Mouse (Mus musculus) kidney, postnatal 4 days (tissue): ENCODE results near the gene Alg3.

Experiments used
- DNase-seq, 2 experiments: peaks; one replicate each; pipeline ENCODE4 v3.0.0; 2021; ENCODE audit warnings: mixed read lengths in 2 of 2

Gene Alg3

DNA sequence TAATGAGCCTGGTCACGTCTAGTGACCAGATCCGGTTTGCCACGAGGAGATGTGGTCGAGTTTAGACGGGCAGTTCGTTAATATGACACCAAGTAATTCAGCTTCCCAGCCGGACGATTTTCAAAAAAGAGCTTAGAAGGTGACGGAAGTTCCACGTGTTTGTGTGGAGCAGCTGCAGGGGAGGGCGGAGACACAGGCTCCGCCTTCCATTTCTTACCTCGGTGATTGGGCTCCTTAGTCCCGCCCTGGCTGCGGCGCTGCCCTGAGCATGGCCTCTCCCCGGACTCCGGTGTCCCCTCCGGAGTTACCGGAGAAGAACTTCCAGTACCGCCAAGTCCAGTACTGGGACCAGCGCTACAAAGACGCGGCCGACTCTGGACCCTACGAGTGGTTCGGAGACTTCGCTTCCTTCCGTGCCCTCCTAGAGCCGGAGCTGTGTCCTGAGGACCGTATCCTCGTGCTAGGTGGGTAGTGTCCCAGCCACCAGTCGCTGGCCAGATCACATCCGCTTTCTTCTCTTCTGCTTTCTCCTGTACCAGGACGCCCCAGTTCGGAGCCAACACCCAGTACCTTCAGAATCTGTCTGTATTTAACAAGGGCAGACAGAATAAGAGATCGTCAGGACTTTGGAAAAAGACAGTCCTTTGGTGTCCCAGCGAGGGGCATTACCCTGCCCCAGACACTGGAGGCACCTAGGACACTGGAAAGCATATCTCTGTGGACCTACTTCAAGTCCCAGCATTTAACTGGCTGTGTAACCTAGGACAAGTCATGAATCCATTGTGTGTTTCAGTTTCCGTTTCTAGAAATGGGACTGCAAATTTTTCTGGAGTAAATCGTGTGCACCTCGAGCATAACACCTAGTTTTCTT lies at the start of gene Alg3, which contains the start of the genes Eef1akmt4 and Gm49333:
Gene Alg3, minus strand, starts transcription at position 379 of the 871 bp plus-strand sequence.
Gene Eef1akmt4, plus strand, starts transcription at position 237 of the 871 bp plus-strand sequence.
Gene Gm49333, plus strand, starts transcription at position 254 of the 871 bp plus-strand sequence.
- DNase-seq, result peak; percentile 86 to 92

DNA sequence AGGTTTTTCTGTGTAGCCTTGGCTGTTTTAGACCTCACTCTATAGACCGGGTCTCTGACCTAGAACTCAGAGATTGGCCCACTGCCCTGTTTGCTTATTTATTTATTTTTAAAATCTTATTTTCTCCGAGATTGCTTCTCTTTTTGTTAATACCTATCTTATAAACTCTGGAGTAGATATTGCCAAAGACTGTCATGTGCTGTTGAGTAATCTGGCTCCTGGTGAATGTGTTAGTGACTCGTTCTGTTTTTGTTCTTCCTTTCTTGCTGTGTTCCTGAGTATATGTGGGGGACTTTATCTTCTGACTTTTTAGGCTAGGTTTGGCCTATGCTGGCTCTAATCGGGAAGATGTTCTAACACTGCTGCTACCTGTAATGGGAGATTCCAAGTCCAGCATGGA lies 46.1 kb upstream of the Alg3 start:
- no peak for DNase-seq

DNA sequence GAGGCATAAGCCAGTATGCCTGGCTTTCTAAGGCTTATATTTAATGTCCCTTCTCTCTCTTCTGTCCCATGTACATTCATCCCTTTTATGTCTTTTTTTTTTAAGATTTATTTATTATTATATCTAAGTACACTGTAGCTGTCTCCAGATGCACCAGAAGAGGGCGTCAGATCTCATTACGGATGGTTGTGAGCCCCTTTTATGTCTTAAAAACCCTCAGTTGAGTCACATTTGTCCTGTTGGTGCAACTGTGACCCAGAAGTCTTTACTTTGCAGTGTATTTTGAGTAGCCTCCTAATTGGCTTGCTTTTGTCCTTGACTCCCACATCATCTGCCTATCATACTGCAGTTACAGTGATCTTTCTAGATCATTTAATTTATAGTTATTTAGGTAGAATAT lies 41.8 kb upstream of the Alg3 start:
- DNase-seq, result no peak

DNA sequence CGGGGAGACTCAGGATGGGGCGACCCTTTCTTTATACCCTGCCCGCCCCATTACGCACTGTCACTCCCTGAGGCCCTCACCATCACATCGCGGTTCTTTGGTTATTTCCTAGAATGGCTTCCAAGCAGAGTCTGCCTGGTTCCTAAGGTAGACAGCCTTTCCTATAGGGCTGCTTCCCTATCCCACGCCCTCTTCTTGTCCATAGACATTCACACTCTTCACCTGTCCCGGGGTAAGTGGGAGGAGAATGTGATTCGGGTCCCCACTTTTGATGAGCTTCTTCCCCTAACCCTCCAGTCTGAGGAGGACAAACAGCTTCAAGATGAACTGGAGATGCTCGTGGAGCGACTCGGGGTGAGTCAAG lies 40.4 kb upstream of the Alg3 start:
- DNase-seq, result no peak

DNA sequence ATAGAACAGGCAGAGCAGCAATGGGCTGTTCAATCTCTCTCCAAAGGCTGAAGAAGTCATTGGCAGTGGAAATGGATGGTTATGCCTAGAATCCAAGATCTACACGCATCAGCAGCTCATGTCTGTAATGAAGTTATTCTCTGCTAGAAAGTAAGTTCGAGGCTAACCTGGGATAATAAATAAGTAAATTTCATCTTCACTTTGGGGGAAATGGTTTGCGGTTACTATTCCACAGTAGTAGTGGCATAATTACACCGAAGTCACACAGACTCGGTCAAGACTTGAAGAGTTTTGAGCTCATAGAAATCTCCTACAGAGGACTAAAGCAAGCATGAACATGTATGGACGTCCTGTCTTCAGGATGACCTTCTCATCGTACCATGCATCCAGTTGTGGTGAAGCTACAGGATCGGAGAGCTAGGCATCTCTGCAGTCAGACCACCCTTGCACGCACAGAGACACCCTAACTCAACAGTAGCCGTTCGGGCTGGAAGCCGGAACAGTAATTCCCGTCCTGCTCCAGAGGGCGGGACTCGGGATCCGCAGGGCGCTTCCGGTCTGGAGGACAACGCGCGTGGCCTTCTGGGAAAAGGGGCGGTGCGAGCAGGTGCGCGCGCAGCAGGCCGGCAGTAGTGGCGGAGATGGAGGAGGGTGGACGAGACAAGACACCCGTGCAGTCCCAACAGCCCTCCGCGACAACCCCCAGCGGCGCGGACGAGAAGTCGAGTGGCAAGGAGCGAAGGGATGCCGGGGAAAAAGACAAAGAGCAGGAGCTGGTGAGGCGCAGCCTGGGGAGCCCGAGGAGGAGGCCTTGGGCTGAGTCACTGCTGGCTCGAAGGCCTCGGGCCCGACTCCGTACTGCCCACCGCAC lies 39.8 kb upstream of the Alg3 start, which contains the start of gene Psmd2:
Gene Psmd2, plus strand, starts transcription at position 577 of the 871 bp plus-strand sequence.
- DNase-seq, result peak; percentile 99

DNA sequence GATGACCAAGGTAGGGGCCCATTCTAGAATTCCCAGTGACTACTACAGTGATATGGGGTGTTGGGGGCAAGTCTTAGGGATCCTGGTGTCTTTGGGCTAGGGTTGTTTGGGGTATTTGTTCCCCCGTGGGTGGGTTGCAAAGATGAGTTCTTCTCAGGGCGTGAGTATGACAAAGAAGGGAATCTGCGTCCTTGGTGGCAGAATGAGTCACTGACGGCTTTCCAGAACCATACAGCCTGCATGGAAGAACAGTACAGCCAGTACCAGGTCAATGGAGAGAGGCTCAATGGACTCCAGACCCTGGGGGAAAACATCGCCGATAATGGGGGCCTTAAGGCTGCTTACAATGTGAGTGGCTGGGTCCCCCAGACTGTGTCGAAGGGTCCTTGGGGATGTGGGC lies 32.4 kb upstream of the Alg3 start:
- DNase-seq, result no peak

DNA sequence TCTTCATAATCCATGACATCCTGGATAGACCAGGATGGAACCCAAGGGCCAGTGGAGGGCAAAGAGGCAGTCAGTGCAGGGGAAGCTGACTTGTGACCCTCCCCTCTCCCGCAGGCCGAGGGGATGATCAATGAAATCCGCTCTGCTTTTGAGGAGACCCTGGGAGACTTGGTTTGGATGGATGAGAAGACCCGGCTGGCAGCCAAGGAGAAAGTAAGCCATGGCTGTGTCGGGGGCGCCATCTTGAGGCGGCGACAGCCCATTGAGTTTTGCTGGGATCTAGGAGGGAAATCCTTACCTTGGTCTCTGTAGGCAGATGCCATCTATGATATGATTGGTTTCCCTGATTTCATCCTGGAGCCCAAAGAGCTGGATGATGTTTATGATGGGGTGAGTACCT lies 30.6 kb upstream of the Alg3 start:
- peak; percentile 86 to 89 for DNase-seq

DNA sequence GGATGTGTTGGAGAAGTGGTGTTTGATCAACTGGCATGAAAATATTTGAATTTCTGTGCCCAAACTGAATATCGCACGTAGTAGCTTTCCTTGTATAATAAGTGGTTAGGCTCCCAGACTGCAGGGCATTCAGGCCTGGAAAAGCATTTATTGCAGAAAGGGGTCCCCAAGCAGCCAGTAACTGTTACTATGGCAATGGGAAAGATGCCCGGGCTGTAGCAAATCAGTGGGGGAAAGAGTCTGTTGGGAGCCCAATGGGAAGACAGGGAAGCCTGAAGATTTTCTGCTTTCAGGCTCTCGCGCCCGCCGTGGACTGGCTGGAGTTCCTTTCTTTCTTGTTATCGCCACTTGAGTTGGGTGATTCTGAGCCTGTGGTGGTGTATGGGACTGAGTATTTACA lies 26.8 kb upstream of the Alg3 start:
- no peak for DNase-seq

DNA sequence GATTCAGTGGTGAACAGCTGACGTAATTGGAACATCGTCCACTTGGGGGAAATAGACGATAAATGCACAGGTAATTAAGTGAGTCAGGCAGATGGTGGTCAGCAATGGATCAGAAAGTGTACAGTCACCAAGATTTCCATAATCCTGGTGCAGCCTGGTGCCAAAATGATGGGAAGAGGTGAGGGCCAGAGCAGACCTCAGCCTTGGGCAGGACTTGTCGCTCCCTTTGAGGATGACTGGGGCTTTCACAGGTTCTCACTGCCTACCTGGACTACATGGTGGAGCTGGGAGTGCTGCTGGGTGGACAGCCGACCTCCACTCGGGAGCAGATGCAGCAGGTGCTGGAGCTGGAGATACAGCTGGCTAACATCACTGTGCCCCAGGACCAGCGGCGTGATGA lies 25.9 kb upstream of the Alg3 start:
- no peak for DNase-seq

DNA sequence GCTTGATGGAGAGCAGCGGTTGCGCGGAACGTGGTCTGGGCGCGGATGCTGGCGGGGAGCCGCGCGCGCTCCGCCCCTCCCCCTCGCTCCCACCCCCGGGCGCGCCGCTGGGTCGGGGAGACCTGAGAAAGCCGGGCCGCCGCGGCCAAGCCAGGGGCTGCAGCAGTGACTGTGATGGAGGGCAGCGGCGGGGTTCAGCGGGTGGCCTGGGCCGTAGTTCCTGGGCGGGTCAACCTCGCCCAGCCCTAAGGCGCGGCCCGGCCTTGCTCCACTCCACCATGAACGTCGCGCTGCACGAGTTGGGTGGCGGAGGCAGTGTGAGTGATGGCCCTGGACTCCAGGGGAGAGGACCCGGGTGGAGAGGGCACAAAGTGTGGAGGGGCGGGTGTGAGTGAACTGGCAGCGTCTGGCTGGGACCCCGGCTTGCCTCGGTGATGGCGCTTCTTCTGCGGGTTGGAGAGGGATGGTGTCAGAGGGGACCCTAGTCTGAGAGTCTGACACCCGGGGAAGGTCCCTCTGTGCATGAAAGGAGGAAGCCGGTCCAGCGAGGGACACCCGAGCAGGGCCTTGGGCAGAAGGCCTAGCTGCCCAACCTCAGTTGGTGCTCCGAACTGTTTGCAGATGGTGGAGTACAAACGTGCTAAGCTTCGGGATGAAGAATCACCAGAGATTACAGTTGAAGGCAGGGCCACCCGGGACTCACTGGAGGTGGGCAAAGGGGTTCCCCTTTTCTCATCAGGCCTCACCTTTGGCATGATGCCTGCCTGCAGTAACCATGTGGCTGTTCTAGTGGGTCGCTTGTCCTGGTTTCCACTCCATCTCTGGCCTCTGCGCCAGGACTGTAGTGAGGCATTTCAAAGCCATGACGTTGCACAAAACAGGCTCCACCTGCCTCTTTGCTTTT lies 18.4 kb upstream of the Alg3 start, which contains the start of gene Ece2:
Gene Ece2, plus strand, starts transcription at position 98 of the 904 bp plus-strand sequence.
- DNase-seq, result peak; percentile 46 to 52

DNA sequence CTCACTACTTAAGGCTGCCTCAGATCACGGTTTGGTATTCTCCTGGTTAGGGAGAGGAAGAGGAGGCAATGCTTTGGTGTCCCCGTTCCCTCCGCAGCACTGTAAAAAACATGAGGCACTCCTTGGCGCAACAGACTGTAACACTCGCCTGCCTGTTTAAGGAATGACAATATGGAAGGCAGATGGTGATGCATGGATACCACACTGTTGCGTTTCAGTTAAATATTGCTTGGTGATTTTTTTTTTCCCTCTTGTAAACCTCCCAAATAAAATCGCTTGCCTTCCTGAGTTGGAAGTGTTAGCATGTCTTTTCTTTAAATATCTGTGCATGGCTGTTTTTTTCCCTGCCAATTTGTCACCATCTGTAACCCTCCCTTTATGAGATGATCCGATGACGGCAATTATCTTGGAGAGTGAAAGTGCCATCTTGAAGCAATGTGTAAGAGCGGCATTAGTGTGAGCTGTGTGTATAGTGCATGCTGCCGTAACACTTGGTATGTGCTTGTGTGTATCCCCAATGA lies 17.4 kb upstream of the Alg3 start:
- DNase-seq, result no peak

DNA sequence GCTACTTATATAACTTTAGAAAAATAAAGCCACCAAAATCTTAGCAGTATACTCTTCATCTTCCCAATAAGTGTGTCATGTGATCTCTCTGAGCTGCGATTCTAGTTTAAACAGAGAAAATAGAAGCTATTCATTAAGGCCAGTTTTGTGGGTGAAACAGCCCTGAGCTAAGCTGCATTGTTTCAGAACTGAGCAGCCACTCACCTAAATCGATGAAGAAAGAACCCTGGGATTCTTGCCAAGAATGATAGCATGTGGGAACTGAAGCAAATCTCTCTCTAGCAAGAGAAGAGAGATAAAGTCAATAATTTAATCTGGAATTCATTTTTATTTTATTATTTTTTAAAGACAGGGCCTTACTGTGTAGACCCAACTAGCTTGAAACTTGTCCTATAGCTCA lies 11.7 kb upstream of the Alg3 start:
- DNase-seq, result no peak

DNA sequence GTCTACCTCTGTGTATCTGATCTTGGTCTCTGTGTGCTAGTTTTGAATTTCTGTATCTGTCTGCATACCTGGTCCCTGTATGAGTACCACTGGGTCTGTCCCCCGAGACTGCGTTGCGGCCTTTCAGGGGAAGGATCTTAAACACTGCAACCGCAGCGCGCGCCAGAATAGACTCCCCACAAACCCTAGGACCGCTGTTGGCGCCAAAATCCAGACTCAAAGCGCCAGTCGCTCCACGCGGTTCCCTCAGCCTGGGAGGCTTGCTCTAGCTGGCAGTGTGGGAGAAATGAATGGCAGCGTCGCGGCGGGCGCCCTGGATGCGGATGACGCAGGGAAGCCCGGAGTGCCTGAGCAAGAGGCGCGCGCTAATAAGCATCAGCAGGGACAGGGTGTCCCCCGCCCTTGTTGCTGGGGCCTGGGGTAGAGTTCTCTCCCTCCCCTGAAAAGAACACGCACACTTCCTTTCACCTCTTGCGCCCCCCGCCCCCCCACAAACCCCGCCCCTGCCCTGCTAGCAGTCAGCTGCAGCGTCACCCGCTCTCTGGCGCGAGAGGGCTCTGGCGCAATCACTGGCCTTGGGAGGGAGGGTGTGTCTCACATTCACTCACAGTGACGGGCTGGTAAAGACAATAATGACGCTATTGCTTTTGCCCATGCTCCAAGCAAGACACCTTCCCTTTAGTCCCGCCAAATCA lies 10.6 kb upstream of the Alg3 start:
- peak; percentile 42 to 56 for DNase-seq

DNA sequence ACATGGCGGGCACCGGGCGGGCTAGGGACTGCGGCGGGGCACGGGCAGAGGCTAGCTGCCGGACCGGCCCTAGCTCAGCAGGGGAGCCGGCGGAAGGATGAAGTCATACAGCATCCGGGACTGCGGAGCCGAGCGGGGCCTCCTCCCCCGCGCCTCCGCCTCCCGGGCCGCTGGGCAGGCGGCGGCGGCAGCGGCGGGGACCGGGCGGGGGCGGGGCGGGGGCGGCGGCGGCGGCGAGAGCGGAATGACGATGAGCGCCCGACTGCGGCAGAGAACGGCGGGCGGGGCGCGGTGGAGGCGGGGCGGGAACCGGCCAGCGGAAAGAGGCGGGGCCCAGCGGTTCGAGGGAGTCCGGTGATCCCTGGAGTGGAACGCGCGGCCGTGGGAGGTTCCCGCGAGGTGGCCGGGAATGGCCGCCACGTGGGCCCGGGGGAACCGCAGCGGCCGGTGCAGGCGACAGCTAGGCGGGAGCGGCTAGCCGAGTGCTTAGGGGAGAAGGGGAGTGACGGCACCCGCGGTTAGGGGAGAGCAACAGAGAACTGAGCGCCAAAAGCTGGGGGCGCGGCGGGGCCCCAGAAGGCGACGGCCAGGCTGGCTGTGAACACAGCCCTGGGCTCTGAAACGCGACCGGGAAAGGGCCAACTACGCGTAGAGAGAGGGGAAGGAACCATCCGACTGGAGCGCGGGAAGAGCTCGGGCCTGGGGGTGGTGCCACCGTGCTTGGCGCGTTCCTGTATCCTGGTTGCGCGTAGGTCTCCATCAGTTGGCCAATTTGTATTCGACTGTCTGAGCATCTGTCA lies 9.9 kb upstream of the Alg3 start, which contains the start of gene Camk2n2:
Gene Camk2n2, minus strand, starts transcription at position 97 of the 800 bp plus-strand sequence.
- DNase-seq, result peak; percentile 76 to 80

DNA sequence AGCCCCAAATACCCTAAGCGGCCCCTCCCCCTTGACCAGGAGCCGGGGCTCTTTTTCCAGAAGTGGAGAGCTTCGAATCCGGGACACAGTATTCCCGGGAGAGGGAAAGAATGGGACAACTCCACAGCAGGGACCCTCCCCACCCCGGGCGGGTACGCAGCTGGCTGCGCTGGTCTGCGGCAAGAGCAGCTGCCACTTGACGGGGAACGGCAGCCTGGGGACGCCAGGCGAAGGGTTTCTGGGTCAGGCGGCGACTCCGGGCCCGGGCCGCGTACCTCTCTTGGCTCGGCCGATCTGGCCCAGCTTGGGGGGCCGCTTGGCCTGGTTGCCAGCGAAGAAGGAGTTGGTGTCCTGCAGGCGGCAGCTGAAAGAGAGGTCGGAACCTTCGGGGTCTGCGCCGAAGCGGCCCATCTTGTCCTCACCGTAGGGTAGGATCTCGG lies 9.2 kb upstream of the Alg3 start:
- DNase-seq, result peak in 1 of 2 experiments; percentile 21

DNA sequence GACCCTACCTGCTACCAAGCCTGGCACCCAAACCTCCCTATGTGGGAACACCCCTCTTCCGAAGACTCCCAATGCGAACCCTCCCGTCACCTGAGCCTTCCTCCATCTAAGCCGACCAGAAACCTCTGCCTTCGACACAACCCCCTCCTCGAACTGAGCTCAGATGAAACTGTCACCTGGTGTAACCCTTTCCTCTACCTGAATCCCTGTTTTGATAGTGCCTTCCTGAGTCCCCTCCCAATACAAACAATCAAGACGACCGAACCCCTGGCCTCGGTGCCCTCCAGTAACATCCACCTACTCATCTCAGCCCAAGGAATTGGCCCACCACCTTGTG lies 8.8 kb upstream of the Alg3 start:
- no peak for DNase-seq

DNA sequence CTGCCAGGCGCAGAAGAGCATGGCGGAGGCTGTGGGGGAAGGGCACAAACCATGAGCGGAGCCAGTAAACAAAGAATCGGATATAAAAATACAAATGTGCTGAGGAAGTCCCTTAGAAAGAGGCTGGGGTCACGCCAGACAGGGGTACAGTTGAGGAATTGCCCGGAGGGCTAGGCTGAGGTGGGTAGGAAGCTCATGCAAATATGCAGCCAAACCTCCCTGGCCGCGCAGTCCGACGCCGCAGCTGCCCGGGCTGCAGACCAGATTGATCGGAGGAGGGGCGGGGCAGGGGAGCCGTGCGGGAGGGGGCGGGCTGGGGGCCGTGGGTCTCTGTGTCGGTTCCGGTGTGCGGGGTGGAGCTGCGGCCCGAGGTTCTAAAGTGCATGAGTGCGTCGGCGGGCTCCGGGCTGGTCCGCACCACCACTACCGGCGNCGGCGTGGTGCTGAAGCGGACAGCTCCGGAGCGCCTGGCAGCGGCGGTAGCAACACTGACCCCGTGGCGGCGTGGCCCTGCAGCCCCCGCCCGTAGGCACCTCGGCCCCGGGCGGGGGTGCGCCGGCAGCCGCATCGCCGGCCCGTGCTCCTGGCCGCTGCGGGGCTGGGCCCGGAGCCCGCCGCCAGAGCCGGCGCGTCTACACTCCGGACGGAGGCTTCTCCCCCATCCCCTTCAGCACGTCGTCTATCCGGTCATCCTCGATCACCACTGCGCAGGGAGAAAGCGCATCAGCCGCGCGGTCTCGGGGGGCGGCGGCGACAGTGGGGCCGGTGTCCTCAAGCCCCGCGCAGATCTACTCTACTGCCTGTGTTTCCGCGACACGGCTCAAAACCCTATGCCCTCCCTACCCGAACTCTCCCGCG lies 8.2 kb upstream of the Alg3 start:
- peak; percentile 64 to 76 for DNase-seq

DNA sequence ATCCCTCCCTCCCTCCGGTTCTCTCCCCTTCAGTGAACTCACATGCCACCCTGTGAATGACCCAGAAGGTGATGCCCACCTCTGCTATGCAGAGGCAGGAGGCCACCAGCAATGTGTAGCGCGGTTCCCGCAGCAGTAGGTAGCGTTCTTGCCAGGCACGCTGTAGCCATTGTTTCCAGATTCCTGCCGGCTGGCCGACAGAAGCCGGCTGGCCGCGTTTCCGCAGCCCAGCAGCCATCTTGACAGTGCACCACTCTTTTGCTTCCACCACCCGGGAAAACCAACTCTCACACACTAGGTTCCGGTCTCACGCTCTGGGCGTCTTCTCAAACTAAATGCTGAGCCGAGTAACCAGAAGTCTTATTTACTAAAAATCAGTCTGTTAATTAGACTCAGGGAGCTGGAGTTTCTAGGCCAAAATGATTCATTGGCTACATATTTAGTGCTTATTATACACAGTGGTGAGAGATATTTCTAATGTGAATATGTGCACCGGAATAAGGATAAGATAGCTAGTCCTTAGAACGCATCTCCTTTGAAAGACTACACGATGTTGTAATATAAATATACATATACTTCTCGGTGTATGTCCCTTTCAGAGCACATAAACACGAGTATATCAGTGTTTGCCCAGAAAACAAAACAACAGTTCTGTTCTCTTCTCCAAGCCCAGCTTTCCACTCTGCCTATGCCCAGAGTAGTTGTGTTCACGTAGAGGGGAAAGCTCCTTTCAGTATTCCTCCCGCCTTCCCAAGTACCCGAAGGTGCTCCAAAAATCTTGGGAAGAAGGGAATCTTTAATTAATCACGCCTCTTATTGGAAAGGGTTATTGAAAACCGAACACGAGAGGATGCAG lies 806 bp downstream of the Alg3 start:
- DNase-seq, result peak; percentile 80 to 87

DNA sequence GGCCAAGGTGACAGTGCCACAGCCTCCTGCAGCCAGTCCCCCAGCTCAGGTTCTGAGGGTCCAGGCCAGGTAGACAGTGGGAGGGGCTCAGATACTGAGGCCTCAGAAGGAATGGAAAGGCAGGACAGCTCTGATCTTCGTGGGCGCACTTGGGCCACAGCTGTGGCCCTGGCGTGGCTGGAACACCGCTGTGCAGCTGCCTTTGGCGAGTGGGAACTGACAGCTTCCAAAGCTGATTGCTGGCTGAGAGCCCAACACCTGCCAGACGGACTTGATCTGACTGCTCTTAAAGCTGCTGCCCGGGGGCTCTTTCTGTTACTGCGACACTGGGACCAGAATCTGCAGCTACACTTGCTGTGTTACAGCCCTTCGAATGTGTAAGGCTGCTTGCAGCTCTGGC lies 6.8 kb downstream of the Alg3 start:
- no peak for DNase-seq
